Mouse (Mus musculus) cerebellum, postnatal 14 days (tissue): ENCODE results near the gene Klhl12.
"Not testable (repeated sequence)": the region's sequence is repeated elsewhere in the genome, so short reads cannot be mapped to it uniquely, and the experiment has no call there.

ENCODE experiments used
- DNase-seq, 2 experiments: peaks; one replicate each; pipeline ENCODE4 v3.0.0; 2021; ENCODE audit warnings: mixed read lengths in 2 of 2

The Klhl12 gene

GRCm38 (mm10) chr1:134454904-134455824 lies at the start of gene Klhl12:
Gene Klhl12 (plus strand): TSS chr1:134455531.
- DNase-seq, result peak; percentile 99

- no peak for DNase-seq
Measured at GRCm38 (mm10) chr1:134406414-134406771, 48.9 kb upstream of the Klhl12 start.

- DNase-seq, result no peak
Measured at GRCm38 (mm10) chr1:134408080-134408479, 47.3 kb upstream of the Klhl12 start.

- DNase-seq, result no peak
Measured at GRCm38 (mm10) chr1:134411706-134412629, 43.4 kb upstream of the Klhl12 start.

GRCm38 (mm10) chr1:134414038-134414437 lies 41.3 kb upstream of the Klhl12 start:
- DNase-seq, result no peak

- no peak for DNase-seq
Measured at GRCm38 (mm10) chr1:134414501-134415167, 40.7 kb upstream of the Klhl12 start.

GRCm38 (mm10) chr1:134415168-134415831 lies 40.0 kb upstream of the Klhl12 start, which contains the start of gene Adipor1:
Gene Adipor1 (plus strand): TSS chr1:134415378.
- peak; percentile 98 for DNase-seq

- no peak for DNase-seq
Measured at GRCm38 (mm10) chr1:134418414-134418975, 36.8 kb upstream of the Klhl12 start.

- DNase-seq, result no peak
Measured at GRCm38 (mm10) chr1:134419176-134419575, 36.2 kb upstream of the Klhl12 start.

- DNase-seq, result no peak
Measured at GRCm38 (mm10) chr1:134419751-134420458, 35.4 kb upstream of the Klhl12 start.

- no peak for DNase-seq
Measured at GRCm38 (mm10) chr1:134423911-134424310, 31.4 kb upstream of the Klhl12 start.

- DNase-seq, result no peak
Measured at GRCm38 (mm10) chr1:134426289-134426688, 29.0 kb upstream of the Klhl12 start.

GRCm38 (mm10) chr1:134433002-134433401 lies 22.3 kb upstream of the Klhl12 start:
- no peak for DNase-seq

GRCm38 (mm10) chr1:134433473-134433872 lies 21.9 kb upstream of the Klhl12 start:
- DNase-seq, result no peak

GRCm38 (mm10) chr1:134435414-134435813 lies 19.9 kb upstream of the Klhl12 start:
- peak; percentile 18 to 47 for DNase-seq

- no peak for DNase-seq
Measured at GRCm38 (mm10) chr1:134440437-134440836, 14.9 kb upstream of the Klhl12 start.

GRCm38 (mm10) chr1:134441737-134442136 lies 13.6 kb upstream of the Klhl12 start:
- not testable (repeated sequence) for DNase-seq

GRCm38 (mm10) chr1:134442394-134442793 lies 12.9 kb upstream of the Klhl12 start:
- no peak for DNase-seq

- not testable (repeated sequence) for DNase-seq
Measured at GRCm38 (mm10) chr1:134443288-134443687, 12.0 kb upstream of the Klhl12 start.

- no peak for DNase-seq
Measured at GRCm38 (mm10) chr1:134445418-134445817, 9.9 kb upstream of the Klhl12 start.

- not testable (repeated sequence) for DNase-seq
Measured at GRCm38 (mm10) chr1:134448537-134448936, 6.8 kb upstream of the Klhl12 start.
